Mouse (Mus musculus) forebrain, embryonic 13.5 days (tissue): ENCODE measurements around the gene Dus2. TPM values are rescaled to one million over a fixed set of nuclear protein-coding genes. Genes with fewer than 3 reads are reported as not detected.
A peak's percentile ranks its signal among the peaks of the same experiment; 100 is the strongest.

ENCODE experiments used
- ATAC-seq: fragments of 200-750 bp; cut with Nextera tagmentation; 2 replicates; pipeline ENCODE4 v1.8.0; 2017
- H3K27ac ChIP-seq: fragments of 300-500 bp; sonication (generic); 2 replicates; pipeline ENCODE4 v1.5.1; 2015; ENCODE audit warnings: inconsistent platforms, mild to moderate bottlenecking, moderate library complexity
- H3K27me3 ChIP-seq: fragments of 300-500 bp; sonication (generic); 2 replicates; pipeline ENCODE4 v1.6.1; 2015; ENCODE audit warnings: mild to moderate bottlenecking, inconsistent platforms
- H3K36me3 ChIP-seq: fragments of 300-500 bp; sonication (generic); 2 replicates; pipeline ENCODE4 v1.6.1; 2015; ENCODE audit warnings: mild to moderate bottlenecking, inconsistent platforms; ENCODE audit not compliant: poor library complexity, severe bottlenecking
- H3K4me1 ChIP-seq: fragments of 300-500 bp; sonication (generic); 2 replicates; pipeline ENCODE4 v1.6.1; 2015; ENCODE audit warnings: inconsistent platforms
- H3K4me2 ChIP-seq: fragments of 300-500 bp; sonication (generic); 2 replicates; pipeline ENCODE4 v1.6.1; 2015; ENCODE audit warnings: inconsistent platforms, mild to moderate bottlenecking, moderate library complexity
- H3K4me3 ChIP-seq: fragments of 300-500 bp; sonication (generic); 2 replicates; pipeline ENCODE4 v1.5.1; 2015; ENCODE audit warnings: mild to moderate bottlenecking, inconsistent platforms
- H3K9ac ChIP-seq: fragments of 300-500 bp; sonication (generic); 2 replicates; pipeline ENCODE4 v1.6.1; 2015; ENCODE audit warnings: mild to moderate bottlenecking, inconsistent platforms
- H3K9me3 ChIP-seq: fragments of 300-500 bp; sonication (generic); replicated peaks from 2 replicates; pipeline ENCODE4 v1.6.1; 2016; ENCODE audit warnings: inconsistent platforms
- WGBS: fragments of 180-500 bp; shearing (Covaris S2); methylation state at CpG from one replicate; pipeline ENCODE4 v1.1.7; 2015; 5-methylcytosine and 5-hydroxymethylcytosine counted together
- polyA plus RNA-seq: library from polyadenylated mRNA; unstranded; fragments of >200 nt; fragmentation: Nextera tagmentation; extraction: Ambion mirVana; gene quantifications from 2 replicates; pipeline ENCODE4 v1.2.1, GENCODE M21; 2015

Dus2 gene
- polyA plus RNA-seq, 1 experiment from 2014 or later: 19.0 TPM

GRCm38 (mm10) chr8:106051068-106051467, 59.9 kb downstream of the Dus2 start:
- Histone ChIP-seq H3K36me3 (peaks cover 38% of the 10 kb centered on the region), H3K27me3 (no peaks in the 10 kb centered on the region), H3K4me1 (no peaks in the 10 kb centered on the region), H3K9ac (no peak overlapping the region), H3K4me3 (no peak overlapping the region), H3K9me3 (no peaks in the 10 kb centered on the region), H3K4me2 (no peak overlapping the region), H3K27ac (no peak overlapping the region)
- WGBS: 89% methylated on average over 3 of the region's 3 CpGs
- ATAC-seq: no peak

GRCm38 (mm10) chr8:106052510-106053089, 61.5 kb downstream of the Dus2 start:
- H3K27ac ChIP-seq: no peak overlapping the region
- H3K9ac ChIP-seq: no peak overlapping the region
- H3K4me1 ChIP-seq: no peaks in the 10 kb centered on the region
- ATAC-seq: no peak
- no peak overlapping the region for H3K4me2 ChIP-seq
- H3K9me3 ChIP-seq: no peaks in the 10 kb centered on the region
- peaks cover 38% of the 10 kb centered on the region for H3K36me3 ChIP-seq
- H3K27me3 ChIP-seq: no peaks in the 10 kb centered on the region
- H3K4me3 ChIP-seq: no peak overlapping the region
- WGBS: 91% methylated on average over 9 of the region's 9 CpGs

- WGBS: 74% methylated on average over 6 of the region's 6 CpGs
- no peak overlapping the region for H3K9ac ChIP-seq
Observed at GRCm38 (mm10) chr8:106054190-106054811, 63.2 kb downstream of the Dus2 start.

GRCm38 (mm10) chr8:106055038-106055437, 63.9 kb downstream of the Dus2 start:
- Histone ChIP-seq H3K9me3 (no peaks in the 10 kb centered on the region), H3K4me1 (peaks cover 8% of the 10 kb centered on the region), H3K27ac (no peak overlapping the region), H3K4me2 (no peak overlapping the region), H3K27me3 (no peaks in the 10 kb centered on the region), H3K4me3 (no peak overlapping the region), H3K9ac (no peak overlapping the region), H3K36me3 (peaks cover 38% of the 10 kb centered on the region)
- 52% methylated on average over 3 of the region's 3 CpGs for WGBS
- ATAC-seq: no peak

More at GRCm38 (mm10) chr8:106054190-106054811, 63.2 kb downstream of the Dus2 start:
- no peaks in the 10 kb centered on the region for H3K27me3 ChIP-seq
- peaks cover 8% of the 10 kb centered on the region for H3K4me1 ChIP-seq
- no peak overlapping the region for H3K27ac ChIP-seq
- no peak overlapping the region for H3K4me2 ChIP-seq
- peaks cover 38% of the 10 kb centered on the region for H3K36me3 ChIP-seq
- H3K4me3 ChIP-seq: no peak overlapping the region
- no peaks in the 10 kb centered on the region for H3K9me3 ChIP-seq
- ATAC-seq: no peak

GRCm38 (mm10) chr8:106056455-106056982, 65.4 kb downstream of the Dus2 start:
- no peak for ATAC-seq
- no peaks in the 10 kb centered on the region for H3K9me3 ChIP-seq
- no peak overlapping the region for H3K4me3 ChIP-seq
- H3K27me3 ChIP-seq: no peaks in the 10 kb centered on the region
- H3K9ac ChIP-seq: no peak overlapping the region
- no peak overlapping the region for H3K4me2 ChIP-seq
- H3K4me1 ChIP-seq: peaks cover 22% of the 10 kb centered on the region
- peaks cover 24% of the 10 kb centered on the region for H3K36me3 ChIP-seq
- WGBS: 85% methylated on average over 4 of the region's 4 CpGs
- no peak overlapping the region for H3K27ac ChIP-seq

- Histone ChIP-seq H3K36me3 (peaks cover 6% of the 10 kb centered on the region; the same call in 1 of the 2 replicates), H3K4me3 (peak within 1 kb of the TSS; percentile 89), H3K4me1 (peaks cover 32% of the 10 kb centered on the region), H3K27me3 (no peaks in the 10 kb centered on the region), H3K9ac (peak within 1 kb of the TSS; percentile 89), H3K27ac (peak within 1 kb of the TSS; percentile 90), H3K4me2 (peak within 1 kb of the TSS; percentile 72), H3K9me3 (no peaks in the 10 kb centered on the region)
- WGBS: under 1% methylated on average over 42 of the region's 52 CpGs
- ATAC-seq: peak; percentile 99
Observed at GRCm38 (mm10) chr8:106058731-106059612, 67.8 kb downstream of the Dus2 start, which contains the start of gene Nfatc3. TSS of gene Nfatc3 (plus strand) at chr8:106058840.

- Histone ChIP-seq H3K27ac (peak overlapping the region; percentile 90), H3K9ac (peak overlapping the region; percentile 89), H3K27me3 (no peaks in the 10 kb centered on the region), H3K4me3 (peak overlapping the region; percentile 89), H3K9me3 (no peaks in the 10 kb centered on the region), H3K36me3 (no peaks in the 10 kb centered on the region), H3K4me2 (peak overlapping the region; percentile 72), H3K4me1 (peaks cover 32% of the 10 kb centered on the region)
- ATAC-seq: peak; percentile 85
- WGBS: under 1% methylated on average over 66 of the region's 83 CpGs
Observed at GRCm38 (mm10) chr8:106059613-106060371, 68.7 kb downstream of the Dus2 start.

GRCm38 (mm10) chr8:106060521-106060920, 69.4 kb downstream of the Dus2 start:
- H3K36me3 ChIP-seq: no peaks in the 10 kb centered on the region
- H3K4me1 ChIP-seq: peaks cover 32% of the 10 kb centered on the region
- H3K4me3 ChIP-seq: peak overlapping the region; percentile 89
- 3% methylated on average over 3 of the region's 3 CpGs for WGBS
- no peak for ATAC-seq
- no peak overlapping the region for H3K27ac ChIP-seq
- peak overlapping the region; percentile 89; the same call in 1 of the 2 replicates for H3K9ac ChIP-seq
- no peaks in the 10 kb centered on the region for H3K9me3 ChIP-seq
- H3K27me3 ChIP-seq: no peaks in the 10 kb centered on the region
- peak overlapping the region; percentile 72 for H3K4me2 ChIP-seq

- ATAC-seq: no peak
- WGBS: 94% methylated on average over 6 of the region's 6 CpGs
- H3K4me2 ChIP-seq: peak overlapping the region; percentile 72
Observed at GRCm38 (mm10) chr8:106061686-106062085, 70.5 kb downstream of the Dus2 start.

GRCm38 (mm10) chr8:106063046-106063445, 71.9 kb downstream of the Dus2 start:
- Histone ChIP-seq H3K9me3 (no peaks in the 10 kb centered on the region), H3K36me3 (no peaks in the 10 kb centered on the region), H3K9ac (no peak overlapping the region), H3K27me3 (no peaks in the 10 kb centered on the region), H3K4me2 (no peak overlapping the region), H3K4me1 (peaks cover 32% of the 10 kb centered on the region), H3K4me3 (no peak overlapping the region), H3K27ac (no peak overlapping the region)
- no peak for ATAC-seq
- 97% methylated on average over 7 of the region's 7 CpGs for WGBS

More at GRCm38 (mm10) chr8:106061686-106062085, 70.5 kb downstream of the Dus2 start:
- Histone ChIP-seq H3K9me3 (no peaks in the 10 kb centered on the region), H3K36me3 (no peaks in the 10 kb centered on the region), H3K27me3 (no peaks in the 10 kb centered on the region), H3K4me1 (peaks cover 32% of the 10 kb centered on the region), H3K4me3 (0 out of 2 replicates have a peak overlapping the region, but pooled peaks have one; percentile 89), H3K9ac (no peak overlapping the region), H3K27ac (no peak overlapping the region)

GRCm38 (mm10) chr8:106066721-106067120, 75.6 kb downstream of the Dus2 start:
- Histone ChIP-seq H3K27ac (no peak overlapping the region), H3K27me3 (no peaks in the 10 kb centered on the region), H3K36me3 (no peaks in the 10 kb centered on the region), H3K4me3 (no peak overlapping the region), H3K4me1 (peaks cover 8% of the 10 kb centered on the region), H3K4me2 (no peak overlapping the region), H3K9ac (no peak overlapping the region), H3K9me3 (no peaks in the 10 kb centered on the region)
- ATAC-seq: no peak
- 92% methylated on average over 2 of the region's 2 CpGs for WGBS
